Mouse (Mus musculus): ENCODE results near the gene Zfp418. TPM values are rescaled to one million over a fixed set of nuclear protein-coding genes. Genes with fewer than 3 reads are reported as not detected.
"Not testable (repeated sequence)": the region's sequence is repeated elsewhere in the genome, so short reads cannot be mapped to it uniquely, and the experiment has no call there.

Zfp418 gene
- 3.0 and 4.5 TPM in 2 replicates for polyA plus RNA-seq (2014; fragmentation: Nextera tagmentation; extraction: Ambion mirVana)

DNA sequence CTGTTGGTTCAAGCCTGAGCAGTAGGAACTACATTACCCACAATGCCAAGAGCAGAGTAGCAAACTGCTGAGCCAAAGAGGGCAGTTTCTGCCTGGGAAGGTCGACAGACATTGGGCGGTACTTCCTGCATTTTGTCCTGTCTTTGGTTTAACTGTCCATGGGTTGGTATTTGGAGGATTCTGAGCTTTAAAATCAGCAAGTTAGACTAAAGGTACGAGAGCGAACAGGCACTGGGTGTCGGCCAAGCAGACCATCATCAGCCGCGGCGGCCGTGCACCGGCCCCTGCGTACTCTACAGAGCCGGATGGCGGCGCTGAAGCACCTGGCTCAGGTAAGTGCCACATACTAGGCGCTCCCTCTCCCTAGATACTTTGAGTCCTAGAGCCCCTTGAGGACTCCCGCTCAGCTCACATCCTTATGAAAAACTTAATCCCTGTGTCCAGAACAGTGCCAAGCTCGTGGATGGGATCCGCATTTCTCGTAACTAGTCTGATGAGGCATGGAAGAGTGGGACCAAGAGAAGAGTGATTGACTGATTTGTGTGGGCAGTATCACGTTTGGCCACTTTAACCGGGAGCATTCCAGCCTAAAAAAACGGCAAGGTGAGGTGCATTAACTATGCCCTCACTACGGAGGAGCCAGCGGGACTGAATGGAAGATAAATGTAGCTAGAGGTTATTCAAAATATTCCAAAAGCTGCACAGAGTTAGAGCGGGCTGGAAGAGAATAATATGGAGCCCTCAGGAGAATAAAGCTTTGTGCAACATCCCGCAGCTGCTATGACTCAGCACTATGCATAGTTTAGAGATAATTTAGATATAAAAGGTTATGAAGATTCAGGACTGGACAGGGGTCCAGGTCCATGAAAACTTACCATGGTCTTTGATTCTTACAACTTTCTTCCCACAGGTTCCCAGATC, at the start of gene Zfp418:
Gene Zfp418, plus strand, starts transcription at position 104 of the 921 bp plus-strand sequence.
- no peaks in the 10 kb centered on the region for H3K4me1 ChIP-seq (ENCODE audit: control insufficient read depth, insufficient read depth, low read length)

GRCm38 (mm10) chr7:7121602-7121980, 49.5 kb upstream of the Zfp418 start:
- 53% methylated on average over 6 of the region's 6 CpGs for WGBS
- no peak for DNase-seq (ENCODE audit: low spot score)
- H3K4me1 ChIP-seq (ENCODE audit: control insufficient read depth, insufficient read depth, low read length): no peaks in the 10 kb centered on the region
- H3K4me2 ChIP-seq (ENCODE audit: low read depth, low read length): no peak overlapping the region; the same call in 1 of the 2 replicates
- H3K9me3 ChIP-seq (replicated peaks; ENCODE audit: control insufficient read depth, low read length): no peaks in the 10 kb centered on the region
- no peak overlapping the region for H3K27ac ChIP-seq (replicated peaks; ENCODE audit: low read depth, low read length)
- H3K36me3 ChIP-seq (replicated peaks; ENCODE audit: control insufficient read depth, insufficient read depth, low read depth, low read length): no peaks in the 10 kb centered on the region
- no peak overlapping the region for H3K9ac ChIP-seq (replicated peaks; ENCODE audit: low read length)
- H3K27me3 ChIP-seq (ENCODE audit: control insufficient read depth, insufficient read depth, low read length): no peaks in the 10 kb centered on the region
- no peak for ATAC-seq (replicated peaks; ENCODE audit: insufficient number of reproducible peaks, low FRiP score, low TSS enrichment, low read depth)
- H3K4me3 ChIP-seq (ENCODE audit: low read depth, low read length): peak overlapping the region; percentile 58

More for the DNA sequence above, at the start of gene Zfp418:
- Histone ChIP-seq H3K27me3 (ENCODE audit: control insufficient read depth, insufficient read depth, low read length) (no peaks in the 10 kb centered on the region), H3K4me2 (ENCODE audit: low read depth, low read length) (peak within 1 kb of the TSS; percentile 76), H3K27ac (replicated peaks; ENCODE audit: low read depth, low read length) (no peak within 1 kb of the TSS), H3K4me3 (ENCODE audit: low read depth, low read length) (peak within 1 kb of the TSS; percentile 72), H3K36me3 (replicated peaks; ENCODE audit: control insufficient read depth, insufficient read depth, low read depth, low read length) (no peaks in the 10 kb centered on the region), H3K9ac (replicated peaks; ENCODE audit: low read length) (peak within 1 kb of the TSS; percentile 71), H3K9me3 (replicated peaks; ENCODE audit: control insufficient read depth, low read length) (no peaks in the 10 kb centered on the region)
- DNase-seq (ENCODE audit: low spot score): peak; percentile 80
- peak; percentile 92 for ATAC-seq (replicated peaks; ENCODE audit: insufficient number of reproducible peaks, low FRiP score, low TSS enrichment, low read depth)
- WGBS: 1% methylated on average over 26 of the region's 26 CpGs

- 93% methylated on average over 14 of the region's 15 CpGs for WGBS
- not testable (repeated sequence) for ATAC-seq (replicated peaks; ENCODE audit: insufficient number of reproducible peaks, low FRiP score, low TSS enrichment, low read depth)
These were observed 40.5 kb upstream of the Zfp418 start for GRCm38 (mm10) chr7:7130491-7131124.

GRCm38 (mm10) chr7:7132751-7133150, 38.4 kb upstream of the Zfp418 start:
- ATAC-seq (replicated peaks; ENCODE audit: insufficient number of reproducible peaks, low FRiP score, low TSS enrichment, low read depth): no peak

More at GRCm38 (mm10) chr7:7130491-7131124, 40.5 kb upstream of the Zfp418 start:
- not testable (repeated sequence) for H3K4me2 ChIP-seq (ENCODE audit: low read depth, low read length); H3K9ac ChIP-seq (replicated peaks; ENCODE audit: low read length); H3K4me3 ChIP-seq (ENCODE audit: low read depth, low read length); H3K9me3 ChIP-seq (replicated peaks; ENCODE audit: control insufficient read depth, low read length); H3K27me3 ChIP-seq (ENCODE audit: control insufficient read depth, insufficient read depth, low read length); DNase-seq (ENCODE audit: low spot score); H3K27ac ChIP-seq (replicated peaks; ENCODE audit: low read depth, low read length); H3K4me1 ChIP-seq (ENCODE audit: control insufficient read depth, insufficient read depth, low read length); H3K36me3 ChIP-seq (replicated peaks; ENCODE audit: control insufficient read depth, insufficient read depth, low read depth, low read length)

GRCm38 (mm10) chr7:7136379-7136866, 34.7 kb upstream of the Zfp418 start, which contains the start of gene Zfp773:
Zfp773 (minus strand) TSS chr7:7136755.
- Histone ChIP-seq H3K36me3 (replicated peaks; ENCODE audit: control insufficient read depth, insufficient read depth, low read depth, low read length) (no peaks in the 10 kb centered on the region), H3K4me2 (ENCODE audit: low read depth, low read length) (peak within 1 kb of the TSS; percentile 39), H3K9me3 (replicated peaks; ENCODE audit: control insufficient read depth, low read length) (no peaks in the 10 kb centered on the region; the same call in 1 of the 2 replicates), H3K27ac (replicated peaks; ENCODE audit: low read depth, low read length) (no peak within 1 kb of the TSS), H3K4me3 (ENCODE audit: low read depth, low read length) (peak within 1 kb of the TSS; percentile 42), H3K9ac (replicated peaks; ENCODE audit: low read length) (peak within 1 kb of the TSS; percentile 68), H3K27me3 (ENCODE audit: control insufficient read depth, insufficient read depth, low read length) (no peaks in the 10 kb centered on the region), H3K4me1 (ENCODE audit: control insufficient read depth, insufficient read depth, low read length) (no peaks in the 10 kb centered on the region)
- 8% methylated on average over 16 of the region's 16 CpGs for WGBS
- DNase-seq (ENCODE audit: low spot score) (peak; percentile 72), ATAC-seq (replicated peaks; ENCODE audit: insufficient number of reproducible peaks, low FRiP score, low TSS enrichment, low read depth) (peak; percentile 95)

More at GRCm38 (mm10) chr7:7132751-7133150, 38.4 kb upstream of the Zfp418 start:
- no peak for DNase-seq (ENCODE audit: low spot score)
- WGBS: 83% methylated on average over 8 of the region's 8 CpGs
- Histone ChIP-seq H3K36me3 (replicated peaks; ENCODE audit: control insufficient read depth, insufficient read depth, low read depth, low read length) (no peaks in the 10 kb centered on the region), H3K27me3 (ENCODE audit: control insufficient read depth, insufficient read depth, low read length) (no peaks in the 10 kb centered on the region), H3K9ac (replicated peaks; ENCODE audit: low read length) (no peak overlapping the region), H3K4me1 (ENCODE audit: control insufficient read depth, insufficient read depth, low read length) (no peaks in the 10 kb centered on the region), H3K27ac (replicated peaks; ENCODE audit: low read depth, low read length) (no peak overlapping the region), H3K4me3 (ENCODE audit: low read depth, low read length) (no peak overlapping the region), H3K9me3 (replicated peaks; ENCODE audit: control insufficient read depth, low read length) (no peaks in the 10 kb centered on the region), H3K4me2 (ENCODE audit: low read depth, low read length) (no peak overlapping the region)

DNA sequence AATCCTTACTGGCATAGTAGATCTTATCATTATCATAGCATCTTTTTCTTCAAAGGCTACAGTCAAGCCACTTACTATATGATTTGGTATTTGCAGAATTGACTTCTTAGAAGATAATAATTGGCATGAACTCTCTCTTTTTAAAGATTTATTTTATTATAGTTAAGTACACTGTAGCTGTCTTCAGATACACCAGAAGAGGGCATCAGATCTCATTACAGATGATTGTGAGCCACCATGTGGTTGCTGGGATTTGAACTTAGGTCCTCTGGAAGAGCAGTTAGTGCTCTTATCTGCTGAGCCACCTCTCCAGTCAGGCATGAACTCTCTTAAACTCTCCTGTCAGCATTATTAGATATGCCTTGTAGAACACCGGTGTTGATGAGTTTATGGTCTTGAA, 26.9 kb upstream of the Zfp418 start:
- no peaks in the 10 kb centered on the region for H3K4me1 ChIP-seq (ENCODE audit: control insufficient read depth, insufficient read depth, low read length)
- ATAC-seq (replicated peaks; ENCODE audit: insufficient number of reproducible peaks, low FRiP score, low TSS enrichment, low read depth) (no peak), DNase-seq (ENCODE audit: low spot score) (no peak)
- 84% methylated on average over 1 of the region's 1 CpGs for WGBS
- no peaks in the 10 kb centered on the region for H3K9me3 ChIP-seq (replicated peaks; ENCODE audit: control insufficient read depth, low read length)
- H3K4me3 ChIP-seq (ENCODE audit: low read depth, low read length): no peak overlapping the region
- no peaks in the 10 kb centered on the region for H3K36me3 ChIP-seq (replicated peaks; ENCODE audit: control insufficient read depth, insufficient read depth, low read depth, low read length)
- H3K27ac ChIP-seq (replicated peaks; ENCODE audit: low read depth, low read length): no peak overlapping the region
- no peaks in the 10 kb centered on the region for H3K27me3 ChIP-seq (ENCODE audit: control insufficient read depth, insufficient read depth, low read length)
- no peak overlapping the region for H3K9ac ChIP-seq (replicated peaks; ENCODE audit: low read length)
- no peak overlapping the region for H3K4me2 ChIP-seq (ENCODE audit: low read depth, low read length)

DNA sequence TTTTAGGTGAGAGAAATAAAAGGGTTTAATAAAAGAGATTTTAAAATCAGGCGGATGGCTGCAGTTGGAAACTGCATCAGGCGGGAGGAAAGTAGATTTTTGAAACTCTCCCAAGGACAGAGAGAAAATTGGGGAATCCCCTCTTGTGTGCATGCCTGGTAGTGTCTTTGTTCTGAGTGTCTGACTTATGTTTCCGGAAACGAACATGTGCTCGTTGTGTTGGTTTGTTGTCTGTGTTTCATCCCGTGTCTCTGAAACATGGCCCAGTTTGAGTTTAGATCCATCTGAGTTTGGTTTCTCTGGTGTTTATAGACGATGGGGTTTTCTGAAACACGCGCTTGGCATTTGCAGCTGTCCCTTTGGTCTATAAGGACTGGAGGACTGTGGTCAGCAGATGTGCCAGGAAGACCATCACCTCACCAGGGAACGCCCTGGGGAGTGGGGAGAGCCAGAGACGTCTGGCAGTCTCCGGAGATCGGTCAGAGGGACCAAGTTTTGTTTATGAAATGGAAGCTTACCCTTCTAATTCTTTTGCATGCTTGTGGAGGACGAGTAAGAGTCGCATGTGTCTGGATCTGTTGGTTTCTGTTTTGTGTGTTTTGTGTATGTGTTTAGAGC, 25.0 kb upstream of the Zfp418 start:
- Histone ChIP-seq H3K27me3 (ENCODE audit: control insufficient read depth, insufficient read depth, low read length) (no peaks in the 10 kb centered on the region), H3K4me3 (ENCODE audit: low read depth, low read length) (no peak overlapping the region), H3K9me3 (replicated peaks; ENCODE audit: control insufficient read depth, low read length) (no peaks in the 10 kb centered on the region), H3K27ac (replicated peaks; ENCODE audit: low read depth, low read length) (no peak overlapping the region), H3K4me1 (ENCODE audit: control insufficient read depth, insufficient read depth, low read length) (no peaks in the 10 kb centered on the region), H3K36me3 (replicated peaks; ENCODE audit: control insufficient read depth, insufficient read depth, low read depth, low read length) (no peaks in the 10 kb centered on the region), H3K9ac (replicated peaks; ENCODE audit: low read length) (no peak overlapping the region), H3K4me2 (ENCODE audit: low read depth, low read length) (no peak overlapping the region)
- DNase-seq (ENCODE audit: low spot score) (no peak), ATAC-seq (replicated peaks; ENCODE audit: insufficient number of reproducible peaks, low FRiP score, low TSS enrichment, low read depth) (no peak)
- WGBS: 90% methylated on average over 15 of the region's 15 CpGs

Data from embryonic facial prominence, embryonic 11.5 days (tissue).